Mouse (Mus musculus) intestine, embryonic 16.5 days (tissue): Measurements from ENCODE around the gene Dnase1l1. TPM values are rescaled to one million over a fixed set of nuclear protein-coding genes. Genes with fewer than 3 reads are reported as not detected.
A peak's percentile ranks its signal among the peaks of the same experiment; 100 is the strongest.

ENCODE experiments used
- ATAC-seq: fragments of 200-750 bp; cut with Nextera tagmentation; 2 replicates; pipeline ENCODE4 v1.8.0; 2017; ENCODE audit warnings: moderate TSS enrichment, moderate library complexity
- H3K27ac ChIP-seq: fragments of 300-500 bp; sonication (generic); 2 replicates; pipeline ENCODE4 v1.5.1; 2014; ENCODE audit warnings: mild to moderate bottlenecking, low read length
- H3K27me3 ChIP-seq: fragments of 300-500 bp; sonication (generic); replicated peaks from 2 replicates; pipeline ENCODE4 v1.6.1; 2014; ENCODE audit warnings: low read length, control low read depth, mixed read lengths; ENCODE audit not compliant: control insufficient read depth, insufficient read depth
- H3K36me3 ChIP-seq: fragments of 300-500 bp; sonication (generic); 2 replicates; pipeline ENCODE4 v1.6.1; 2014; ENCODE audit warnings: low read length, control low read depth; ENCODE audit not compliant: control insufficient read depth, insufficient read depth
- H3K4me1 ChIP-seq: fragments of 300-500 bp; sonication (generic); 2 replicates; pipeline ENCODE4 v1.6.1; 2014; ENCODE audit warnings: low read length, control low read depth, mixed read lengths; ENCODE audit not compliant: control insufficient read depth, insufficient read depth
- H3K4me2 ChIP-seq: fragments of 300-500 bp; sonication (generic); 2 replicates; pipeline ENCODE4 v1.6.1; 2014; ENCODE audit warnings: low read depth, low read length, control low read depth
- H3K4me3 ChIP-seq: fragments of 300-500 bp; sonication (generic); 2 replicates; pipeline ENCODE4 v1.5.1; 2014; ENCODE audit warnings: mild to moderate bottlenecking, low read length
- H3K9ac ChIP-seq: fragments of 300-500 bp; sonication (generic); 2 replicates; pipeline ENCODE4 v1.6.1; 2014; ENCODE audit warnings: low read depth, low read length
- H3K9me3 ChIP-seq: fragments of 300-500 bp; sonication (generic); 2 replicates; pipeline ENCODE4 v1.6.1; 2016; ENCODE audit warnings: low read length, control low read depth; ENCODE audit not compliant: control insufficient read depth
- WGBS: fragments of 180-500 bp; shearing (Covaris S2); extraction: QIAGEN DNeasy Blood & Tissue Kit; methylation state at CpG from one replicate; pipeline ENCODE4 v1.1.7; 2014; 5-methylcytosine and 5-hydroxymethylcytosine counted together
- polyA plus RNA-seq: library from polyadenylated mRNA; unstranded; fragments of >200 nt; fragmentation: Nextera tagmentation; extraction: Ambion mirVana; gene quantifications from 2 replicates; pipeline ENCODE4 v1.2.1, GENCODE M21; 2015

The Dnase1l1 gene
- polyA plus RNA-seq, 1 experiment from 2014 or later, result 14.5 TPM

DNA sequence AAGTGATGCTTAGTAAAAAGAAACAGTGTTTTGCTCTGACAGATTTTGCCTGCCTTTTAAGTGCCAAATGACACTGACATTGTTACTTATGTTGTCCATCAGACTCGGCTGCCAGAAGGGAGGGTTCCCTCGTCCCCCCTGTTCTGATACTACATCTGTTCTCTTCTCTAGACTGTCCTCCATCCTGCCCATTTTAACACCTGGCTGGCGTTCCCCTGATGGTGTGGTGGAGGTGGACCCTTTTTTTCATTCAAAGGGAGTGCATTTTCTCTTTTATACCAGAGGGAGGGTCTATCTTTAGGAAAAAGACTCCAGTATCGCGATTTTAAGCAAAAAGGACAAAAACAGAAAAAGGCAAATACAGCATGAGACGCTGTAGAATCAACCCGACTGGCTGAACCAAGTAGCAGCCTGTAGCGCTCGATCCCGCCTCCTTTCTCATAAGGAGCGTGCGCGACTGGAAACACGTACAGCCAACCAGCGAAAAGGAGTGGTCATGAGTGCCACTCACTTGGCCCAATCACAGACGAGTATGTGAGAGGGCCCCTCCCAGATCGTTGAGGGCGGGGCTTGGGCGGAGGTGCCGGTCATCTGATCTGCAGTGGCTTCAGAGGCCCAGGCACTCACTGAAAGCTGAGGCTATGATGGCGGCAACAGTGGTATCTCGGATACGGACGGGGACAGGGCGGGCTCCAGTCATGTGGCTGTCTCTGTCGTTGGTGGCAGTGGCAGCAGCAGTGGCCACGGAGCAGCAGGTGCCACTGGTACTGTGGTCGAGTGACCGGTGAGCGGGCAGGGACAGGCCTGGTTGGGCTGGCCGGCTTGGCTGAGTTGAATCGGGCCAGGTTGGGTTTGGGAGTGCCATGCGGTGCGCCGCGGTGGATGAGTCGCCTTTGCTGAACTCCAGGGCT, 14.7 kb upstream of the Dnase1l1 start, which contains the start of gene Atp6ap1:
TSS of gene Atp6ap1 (plus strand) at position 560 of the 911 bp plus-strand sequence.
- Histone ChIP-seq H3K27ac (peak within 1 kb of the TSS; percentile 33; the same call in 1 of the 2 replicates), H3K4me1 (no peaks in the 10 kb centered on the region), H3K36me3 (0 out of 2 replicates have a peak, but pooled peaks cover 2% of the 10 kb centered on the region), H3K4me2 (peak within 1 kb of the TSS; percentile 56), H3K27me3 (no peaks in the 10 kb centered on the region), H3K9me3 (no peaks in the 10 kb centered on the region), H3K9ac (peak within 1 kb of the TSS; percentile 75), H3K4me3 (peak within 1 kb of the TSS; percentile 64)
- 14% methylated on average over 37 of the region's 37 CpGs for WGBS
- peak; percentile 99 for ATAC-seq

- H3K4me2 ChIP-seq, result no peak overlapping the region
Measured at GRCm38 (mm10) chrX:74293431-74293830, 11.3 kb upstream of the Dnase1l1 start.

GRCm38 (mm10) chrX:74283092-74283437, 928 bp upstream of the Dnase1l1 start:
- Histone ChIP-seq H3K4me2 (peak overlapping the region; percentile 62), H3K36me3 (no peaks in the 10 kb centered on the region), H3K27ac (peak overlapping the region; percentile 76), H3K9me3 (no peaks in the 10 kb centered on the region), H3K27me3 (no peaks in the 10 kb centered on the region), H3K9ac (peak overlapping the region; percentile 80), H3K4me3 (peak overlapping the region; percentile 66), H3K4me1 (peaks cover 2% of the 10 kb centered on the region; the same call in 1 of the 2 replicates)
- 27% methylated on average over 5 of the region's 5 CpGs for WGBS
- peak; percentile 10; the same call in 1 of the 2 replicates for ATAC-seq

More at GRCm38 (mm10) chrX:74293431-74293830, 11.3 kb upstream of the Dnase1l1 start:
- ATAC-seq, result no peak
- WGBS, result 70% methylated on average over 4 of the region's 4 CpGs
- Histone ChIP-seq H3K27ac (no peak overlapping the region), H3K27me3 (no peaks in the 10 kb centered on the region), H3K36me3 (no peaks in the 10 kb centered on the region), H3K9me3 (no peaks in the 10 kb centered on the region), H3K9ac (no peak overlapping the region), H3K4me3 (no peak overlapping the region), H3K4me1 (no peaks in the 10 kb centered on the region)

DNA sequence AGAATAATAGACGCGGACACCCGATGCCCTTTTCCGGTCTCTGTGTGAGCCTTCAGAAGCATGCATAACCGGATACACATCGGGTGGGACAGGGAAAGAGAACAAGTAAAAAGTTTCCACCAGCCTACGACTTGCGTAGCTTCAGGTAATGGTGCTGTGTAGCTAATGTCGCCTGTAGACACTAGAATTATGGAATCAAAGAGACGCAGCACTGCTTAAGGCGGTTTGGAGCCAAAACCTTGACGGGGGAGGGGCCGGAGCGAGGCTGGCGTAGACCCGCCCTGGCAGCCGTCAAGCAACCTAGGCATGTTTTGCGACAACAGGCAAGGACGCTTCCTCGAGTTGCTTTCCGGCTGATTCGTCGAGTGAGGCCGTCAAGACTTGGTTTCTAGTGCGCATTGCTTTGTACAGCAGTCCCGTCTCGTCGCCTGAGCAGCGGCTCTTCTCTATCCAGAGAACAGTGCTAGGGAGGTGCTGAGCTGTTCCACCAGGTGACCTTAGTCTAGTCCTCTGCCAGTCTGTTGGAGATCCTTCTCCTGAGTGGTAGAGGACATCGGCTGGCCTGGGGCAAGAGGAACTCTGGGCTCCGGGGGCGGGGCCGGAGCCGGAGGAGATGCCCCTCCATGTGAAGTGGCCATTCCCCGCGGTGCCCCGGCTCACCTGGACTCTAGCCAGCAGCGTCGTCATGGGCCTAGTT, 406 bp upstream of the Dnase1l1 start:
- ATAC-seq, result peak; percentile 58
- Histone ChIP-seq H3K9ac (peak overlapping the region; percentile 80), H3K27ac (peak overlapping the region; percentile 88), H3K9me3 (no peaks in the 10 kb centered on the region), H3K36me3 (no peaks in the 10 kb centered on the region), H3K4me1 (peaks cover 2% of the 10 kb centered on the region; the same call in 1 of the 2 replicates), H3K4me3 (peak overlapping the region; percentile 66), H3K4me2 (peak overlapping the region; percentile 70), H3K27me3 (no peaks in the 10 kb centered on the region)
- WGBS, result 13% methylated on average over 39 of the region's 39 CpGs

GRCm38 (mm10) chrX:74281041-74281731, 951 bp downstream of the Dnase1l1 start:
- Histone ChIP-seq H3K9ac (peak overlapping the region; percentile 80), H3K27me3 (no peaks in the 10 kb centered on the region), H3K27ac (peak overlapping the region; percentile 88), H3K4me1 (peaks cover 2% of the 10 kb centered on the region; the same call in 1 of the 2 replicates), H3K4me2 (peak overlapping the region; percentile 70), H3K4me3 (peak overlapping the region; percentile 66), H3K9me3 (no peaks in the 10 kb centered on the region), H3K36me3 (no peaks in the 10 kb centered on the region)
- WGBS, result 17% methylated on average over 14 of the region's 14 CpGs
- peak; percentile 12 for ATAC-seq

GRCm38 (mm10) chrX:74277916-74278315, 4.2 kb downstream of the Dnase1l1 start:
- H3K36me3 ChIP-seq, result no peaks in the 10 kb centered on the region
- peaks cover 2% of the 10 kb centered on the region; the same call in 1 of the 2 replicates for H3K4me1 ChIP-seq
- no peak for ATAC-seq
- H3K9me3 ChIP-seq, result no peaks in the 10 kb centered on the region
- H3K4me2 ChIP-seq, result no peak overlapping the region
- H3K9ac ChIP-seq, result no peak overlapping the region
- H3K27me3 ChIP-seq, result no peaks in the 10 kb centered on the region
- no peak overlapping the region for H3K4me3 ChIP-seq
- no peak overlapping the region for H3K27ac ChIP-seq
- WGBS, result 71% methylated on average over 8 of the region's 8 CpGs

- H3K4me1 ChIP-seq, result no peaks in the 10 kb centered on the region
- peak overlapping the region; percentile 23 for H3K27ac ChIP-seq
- no peak overlapping the region for H3K4me2 ChIP-seq
- 32% methylated on average over 10 of the region's 10 CpGs for WGBS
- no peaks in the 10 kb centered on the region for H3K36me3 ChIP-seq
- no peaks in the 10 kb centered on the region for H3K27me3 ChIP-seq
- no peak overlapping the region for H3K4me3 ChIP-seq
- H3K9me3 ChIP-seq, result no peaks in the 10 kb centered on the region
- ATAC-seq, result no peak
- H3K9ac ChIP-seq, result no peak overlapping the region
Measured at GRCm38 (mm10) chrX:74273422-74274322, 8.5 kb downstream of the Dnase1l1 start.

- Histone ChIP-seq H3K4me1 (no peaks in the 10 kb centered on the region), H3K4me3 (peak overlapping the region; percentile 62), H3K27me3 (no peaks in the 10 kb centered on the region), H3K4me2 (peak overlapping the region; percentile 46), H3K9ac (peak overlapping the region; percentile 76), H3K36me3 (no peaks in the 10 kb centered on the region), H3K9me3 (no peaks in the 10 kb centered on the region), H3K27ac (peak overlapping the region; percentile 72)
- WGBS, result 15% methylated on average over 27 of the region's 27 CpGs
- no peak for ATAC-seq
Measured at GRCm38 (mm10) chrX:74270902-74271551, 11.1 kb downstream of the Dnase1l1 start.
